Mouse (Mus musculus): ENCODE measurements around the gene Ces4a. TPM values are rescaled to one million over a fixed set of nuclear protein-coding genes. Genes with fewer than 3 reads are reported as not detected.
"Not testable (repeated sequence)": the region's sequence is repeated elsewhere in the genome, so short reads cannot be mapped to it uniquely, and the experiment has no call there.

Gene Ces4a
- polyA plus RNA-seq (2012; rRNA removed) = not detected in 2 replicates

DNA sequence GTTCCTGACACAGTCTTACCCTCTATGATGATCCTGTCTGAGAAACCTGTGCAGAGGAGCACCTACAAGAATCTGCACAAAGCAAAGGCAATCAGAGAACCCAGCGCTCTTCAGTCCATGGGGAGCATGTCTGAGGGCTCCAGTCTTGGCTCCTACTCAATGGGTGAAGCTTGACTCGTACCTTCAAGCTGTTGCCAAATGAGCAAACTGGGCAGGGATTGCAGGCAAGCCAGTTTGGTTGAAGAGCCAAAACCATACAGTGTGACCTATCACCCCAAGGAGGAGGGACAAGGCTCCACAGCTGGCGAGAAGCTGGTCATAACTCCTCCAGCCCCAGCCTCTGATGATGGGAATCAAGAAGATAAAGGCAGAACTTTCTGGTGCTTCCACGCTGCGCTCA lies at the start of gene Ces4a:
Ces4a (plus strand) TSS at position 292 of the 400 bp plus-strand sequence.
- H3K4me1 ChIP-seq (ENCODE audit: control insufficient read depth, insufficient read depth, low read length) = no peaks in the 10 kb centered on the region
- no peak for TF ChIP-seq CTCF (IDR thresholded peaks at IDR 0.05; ENCODE audit: extremely low read depth, insufficient read depth, low read length)
- no peak for TF ChIP-seq POLR2A (IDR thresholded peaks at IDR 0.05; ENCODE audit: extremely low read depth, insufficient read depth, low read length)

DNA sequence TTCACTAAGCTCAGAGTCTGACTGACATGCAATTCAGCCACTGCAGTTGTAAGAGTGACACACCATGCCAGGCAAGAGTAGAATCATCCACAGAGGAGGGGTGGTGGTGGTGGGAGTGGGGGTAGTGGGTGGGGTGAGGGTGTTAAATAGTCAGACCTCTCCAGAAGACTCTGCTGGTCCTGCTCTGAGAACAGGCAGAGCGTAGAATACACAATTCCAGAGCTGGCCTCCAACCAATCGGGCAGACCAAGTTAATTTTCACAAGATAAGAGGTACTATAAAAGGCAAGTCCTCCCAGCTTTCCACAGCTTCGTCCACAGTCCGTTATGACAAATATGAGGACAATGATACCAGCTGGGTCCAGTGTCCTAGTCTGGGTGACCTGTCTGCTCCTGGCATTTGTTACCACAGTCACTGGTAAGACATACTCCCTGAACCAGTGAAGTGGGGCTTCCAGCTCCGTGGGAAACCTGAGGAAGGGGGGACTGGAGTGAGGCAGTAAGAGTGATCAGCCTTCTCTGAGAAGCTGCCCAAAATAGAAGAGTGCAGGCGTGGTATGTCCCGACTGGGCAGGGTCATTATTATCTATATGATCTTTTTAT lies 48.0 kb upstream of the Ces4a start, which contains the start of gene Ces3b:
Ces3b (plus strand) TSS at position 305 of the 602 bp plus-strand sequence.
- Histone ChIP-seq H3K4me3 (ENCODE audit: insufficient read depth, low read length) (no peak within 1 kb of the TSS), H3K4me1 (ENCODE audit: control insufficient read depth, insufficient read depth, low read length) (no peaks in the 10 kb centered on the region), H3K27ac (ENCODE audit: insufficient read depth, low read length) (no peak within 1 kb of the TSS)
- TF ChIP-seq POLR2A (IDR thresholded peaks at IDR 0.05; ENCODE audit: extremely low read depth, insufficient read depth, low read length) = no peak
- TF ChIP-seq CTCF (IDR thresholded peaks at IDR 0.05; ENCODE audit: extremely low read depth, insufficient read depth, low read length) = no peak

More for the DNA sequence above, at the start of gene Ces4a:
- Histone ChIP-seq H3K4me3 (ENCODE audit: insufficient read depth, low read length) (no peak within 1 kb of the TSS), H3K27ac (ENCODE audit: insufficient read depth, low read length) (no peak within 1 kb of the TSS)

DNA sequence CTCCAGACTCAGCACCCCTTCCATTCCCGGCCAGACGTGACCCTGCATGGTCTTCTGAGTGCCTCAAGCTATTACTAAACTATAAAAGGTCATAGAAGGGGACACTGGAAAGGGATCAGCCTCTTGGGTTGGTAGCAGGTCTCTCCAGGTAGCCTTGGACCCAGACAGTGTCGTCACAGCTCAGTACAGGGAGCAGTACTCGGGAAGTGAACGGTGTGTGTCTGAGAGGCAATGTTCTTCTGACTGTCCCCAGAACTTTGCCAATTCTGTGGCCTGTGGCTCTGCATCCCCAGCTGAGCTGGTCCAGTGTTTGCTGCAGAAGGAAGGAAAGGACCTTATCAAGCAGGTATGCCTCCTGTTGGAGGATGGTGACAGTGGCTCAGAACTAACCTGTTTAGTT lies 43.4 kb upstream of the Ces4a start:
- H3K4me1 ChIP-seq (ENCODE audit: control insufficient read depth, insufficient read depth, low read length); H3K4me3 ChIP-seq (ENCODE audit: insufficient read depth, low read length); H3K27ac ChIP-seq (ENCODE audit: insufficient read depth, low read length): not testable (repeated sequence)

DNA sequence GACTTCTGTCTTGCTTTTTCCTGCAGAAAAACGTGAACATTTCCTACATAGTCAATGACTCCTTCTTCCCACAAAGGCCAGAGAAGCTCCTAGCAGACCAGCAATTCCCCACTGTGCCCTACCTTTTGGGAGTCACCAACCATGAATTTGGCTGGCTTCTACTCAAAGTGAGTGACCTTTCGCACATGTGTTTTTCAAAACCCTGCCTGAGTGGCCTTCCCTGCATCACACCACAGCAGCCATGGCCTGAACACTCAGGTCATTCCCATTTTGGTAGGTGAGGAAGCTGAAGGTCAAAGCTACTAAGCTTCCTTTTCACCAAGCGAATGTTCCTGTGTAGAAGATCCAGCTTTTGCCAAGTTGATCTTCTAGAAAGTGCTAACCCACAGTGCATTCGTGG lies 43.0 kb upstream of the Ces4a start:
- no peak for TF ChIP-seq CTCF (IDR thresholded peaks at IDR 0.05; ENCODE audit: extremely low read depth, insufficient read depth, low read length)
- no peak for TF ChIP-seq POLR2A (IDR thresholded peaks at IDR 0.05; ENCODE audit: extremely low read depth, insufficient read depth, low read length)
- no peak overlapping the region for H3K4me3 ChIP-seq (ENCODE audit: insufficient read depth, low read length)
- no peak overlapping the region for H3K27ac ChIP-seq (ENCODE audit: insufficient read depth, low read length)
- H3K4me1 ChIP-seq (ENCODE audit: control insufficient read depth, insufficient read depth, low read length) = no peaks in the 10 kb centered on the region

DNA sequence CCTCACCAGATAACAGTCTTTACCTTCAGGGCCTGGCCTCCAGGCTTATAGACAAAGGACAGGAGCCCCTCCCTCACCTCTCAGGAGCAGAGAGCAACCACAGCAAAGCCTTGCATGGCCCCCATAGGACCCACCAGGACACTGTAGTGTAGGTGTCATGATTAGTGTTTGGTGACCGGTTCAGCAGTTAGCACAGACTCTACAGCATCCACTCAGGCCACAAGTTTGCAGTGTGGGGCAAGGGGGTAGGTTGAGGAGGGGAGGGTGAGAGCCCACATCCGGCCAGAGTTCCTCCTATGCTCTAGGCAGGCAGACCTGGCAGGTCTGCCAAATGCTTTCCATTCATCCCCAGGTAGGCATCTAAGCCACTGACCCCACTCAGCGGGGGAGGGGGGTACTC lies 37.6 kb upstream of the Ces4a start:
- TF ChIP-seq POLR2A (IDR thresholded peaks at IDR 0.05; ENCODE audit: extremely low read depth, insufficient read depth, low read length) = no peak
- TF ChIP-seq CTCF (IDR thresholded peaks at IDR 0.05; ENCODE audit: extremely low read depth, insufficient read depth, low read length) = no peak
- no peak overlapping the region for H3K4me3 ChIP-seq (ENCODE audit: insufficient read depth, low read length)
- no peaks in the 10 kb centered on the region for H3K4me1 ChIP-seq (ENCODE audit: control insufficient read depth, insufficient read depth, low read length)
- no peak overlapping the region for H3K27ac ChIP-seq (ENCODE audit: insufficient read depth, low read length)

- not testable (repeated sequence) for H3K4me1 ChIP-seq (ENCODE audit: control insufficient read depth, insufficient read depth, low read length); H3K4me3 ChIP-seq (ENCODE audit: insufficient read depth, low read length); H3K27ac ChIP-seq (ENCODE audit: insufficient read depth, low read length)
Measured at GRCm38 (mm10) chr8:105102101-105102785, 29.4 kb upstream of the Ces4a start.

DNA sequence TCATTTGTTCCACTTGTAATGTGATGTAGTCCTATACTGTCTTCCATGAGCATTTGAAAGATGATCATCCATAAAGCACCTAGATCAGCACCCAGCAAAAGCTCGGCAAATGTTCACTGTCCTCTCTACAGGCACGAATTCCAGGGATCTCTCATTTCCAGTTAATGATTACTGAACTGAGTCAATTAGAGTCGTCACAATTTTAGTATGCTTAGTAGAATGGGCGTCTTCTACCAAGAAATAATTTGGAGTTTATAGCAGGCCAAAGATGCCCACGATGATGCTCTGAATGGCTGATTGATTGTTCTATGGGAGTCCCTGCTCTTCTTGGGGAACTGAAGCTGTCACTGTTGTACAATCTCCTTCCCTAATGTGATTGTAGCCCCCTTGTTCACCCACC lies 27.9 kb upstream of the Ces4a start:
- not testable (repeated sequence) for H3K27ac ChIP-seq (ENCODE audit: insufficient read depth, low read length); H3K4me1 ChIP-seq (ENCODE audit: control insufficient read depth, insufficient read depth, low read length); H3K4me3 ChIP-seq (ENCODE audit: insufficient read depth, low read length)

DNA sequence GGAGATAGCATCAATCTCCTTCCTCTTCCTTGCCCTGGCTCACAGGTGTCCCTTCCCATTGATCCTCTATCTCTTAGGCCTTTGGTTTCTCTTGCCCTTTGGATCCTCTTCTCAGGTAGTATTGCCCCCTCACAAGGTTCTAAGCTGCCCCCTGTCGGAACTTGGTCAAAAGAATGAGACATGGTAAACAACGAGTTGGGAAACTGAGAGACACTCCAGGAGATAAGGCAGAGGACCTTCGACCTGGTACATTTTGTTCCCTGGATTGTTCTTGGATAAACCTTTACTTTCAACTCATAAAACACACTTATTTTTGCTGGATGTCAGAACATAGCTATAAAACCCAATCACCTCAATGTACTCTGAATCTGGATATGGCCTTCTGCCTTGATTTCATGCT lies 27.4 kb upstream of the Ces4a start:
- no peak overlapping the region for H3K27ac ChIP-seq (ENCODE audit: insufficient read depth, low read length)
- no peaks in the 10 kb centered on the region for H3K4me1 ChIP-seq (ENCODE audit: control insufficient read depth, insufficient read depth, low read length)
- H3K4me3 ChIP-seq (ENCODE audit: insufficient read depth, low read length) = no peak overlapping the region
- no peak for TF ChIP-seq POLR2A (IDR thresholded peaks at IDR 0.05; ENCODE audit: extremely low read depth, insufficient read depth, low read length)
- TF ChIP-seq CTCF (IDR thresholded peaks at IDR 0.05; ENCODE audit: extremely low read depth, insufficient read depth, low read length) = no peak

DNA sequence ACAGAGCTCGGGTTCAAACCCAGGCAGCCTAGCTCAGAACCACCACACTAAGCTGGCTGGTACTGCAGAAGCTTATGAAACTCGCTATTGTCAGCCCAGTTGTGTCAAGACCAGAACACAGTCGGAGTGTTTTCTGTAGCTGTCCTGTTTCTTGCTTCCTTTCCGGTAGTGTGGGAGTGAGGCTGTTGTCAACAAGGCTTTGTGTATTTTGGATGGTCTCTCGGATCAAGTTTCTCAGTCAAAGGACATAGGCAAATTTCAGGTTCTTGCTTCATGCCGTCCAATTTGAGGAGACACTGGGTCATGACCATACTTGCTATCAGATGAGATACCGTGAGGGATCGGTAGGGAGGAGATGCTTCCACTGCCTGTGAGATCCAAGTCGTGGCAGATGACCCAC lies 1.7 kb upstream of the Ces4a start:
- Histone ChIP-seq H3K27ac (ENCODE audit: insufficient read depth, low read length) (no peak overlapping the region), H3K4me3 (ENCODE audit: insufficient read depth, low read length) (no peak overlapping the region), H3K4me1 (ENCODE audit: control insufficient read depth, insufficient read depth, low read length) (no peaks in the 10 kb centered on the region)
- TF ChIP-seq POLR2A (IDR thresholded peaks at IDR 0.05; ENCODE audit: extremely low read depth, insufficient read depth, low read length) (no peak), CTCF (IDR thresholded peaks at IDR 0.05; ENCODE audit: extremely low read depth, insufficient read depth, low read length) (no peak)

DNA sequence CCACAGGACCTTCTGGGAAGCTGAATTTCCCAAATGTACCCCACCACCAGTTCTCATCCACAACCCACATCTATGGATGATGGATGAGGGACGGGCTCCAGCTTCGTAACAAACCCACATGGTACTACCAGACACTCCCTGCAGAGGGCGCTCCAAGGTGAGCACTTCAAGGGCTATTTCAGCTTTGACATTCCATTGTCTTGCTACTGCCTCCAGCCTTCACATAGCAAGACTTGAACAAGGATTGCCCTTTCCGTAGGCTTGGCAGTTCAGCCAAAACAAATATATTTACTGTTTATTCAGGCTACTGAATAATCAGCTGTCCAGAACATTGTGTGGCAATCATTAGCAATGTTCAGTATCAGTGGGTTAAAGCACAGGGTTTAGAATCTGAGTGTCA lies 6.8 kb downstream of the Ces4a start:
- H3K4me1 ChIP-seq (ENCODE audit: control insufficient read depth, insufficient read depth, low read length) = no peaks in the 10 kb centered on the region
- H3K27ac ChIP-seq (ENCODE audit: insufficient read depth, low read length) = no peak overlapping the region
- TF ChIP-seq POLR2A (IDR thresholded peaks at IDR 0.05; ENCODE audit: extremely low read depth, insufficient read depth, low read length) = no peak
- TF ChIP-seq CTCF (IDR thresholded peaks at IDR 0.05; ENCODE audit: extremely low read depth, insufficient read depth, low read length) = peak; percentile 72
- H3K4me3 ChIP-seq (ENCODE audit: insufficient read depth, low read length) = no peak overlapping the region
